Mouse (Mus musculus) hematopoietic stem cell, adult 5-6 weeks (primary cell): ENCODE results near the gene Gpr156. TPM values are rescaled to one million over a fixed set of nuclear protein-coding genes. Genes with fewer than 3 reads are reported as not detected.

Source experiments
- ATAC-seq, 2 experiments: fragments of 125-278 bp in 1 of 2; replicated peaks in 1 of 2; 2 replicates each; pipeline ENCODE4 v1.8.0; 2016 to 2017; ENCODE audit warnings: inconsistent platforms in 2 of 2, mild to moderate bottlenecking in 2 of 2, moderate number of reproducible peaks in 2 of 2, low read depth in 1 of 2, moderate TSS enrichment in 1 of 2; ENCODE audit not compliant: low FRiP score in 2 of 2, poor library complexity in 2 of 2, severe bottlenecking in 2 of 2, insufficient read depth in 1 of 2, low TSS enrichment in 1 of 2
- total RNA-seq: library from RNA; stranded (forward); fragments of 172-1452, 232-1000 nt; gene quantifications from 2 replicates; pipeline ENCODE4 v1.2.3, GENCODE M21; 2017

Gene Gpr156
- total RNA-seq, 1 experiment from 2014 or later: not detected

GRCm38 (mm10) chr16:37899357-37899756 is 16.9 kb upstream of the Gpr156 start:
- ATAC-seq: no peak

- no peak for ATAC-seq
These were observed 15.0 kb upstream of the Gpr156 start for GRCm38 (mm10) chr16:37901318-37901717.

GRCm38 (mm10) chr16:37906456-37906855 is 9.8 kb upstream of the Gpr156 start:
- ATAC-seq: no peak

- ATAC-seq: no peak
These were observed 5.2 kb upstream of the Gpr156 start for GRCm38 (mm10) chr16:37911086-37911485.

GRCm38 (mm10) chr16:37916818-37917201 is 514 bp downstream of the Gpr156 start:
- ATAC-seq: no peak

- ATAC-seq: no peak
These were observed 2.7 kb downstream of the Gpr156 start for GRCm38 (mm10) chr16:37919000-37919399.

- ATAC-seq: no peak
These were observed 4.6 kb downstream of the Gpr156 start for GRCm38 (mm10) chr16:37920842-37921409.

- no peak for ATAC-seq
These were observed 9.8 kb downstream of the Gpr156 start for GRCm38 (mm10) chr16:37926087-37926486.

- no peak for ATAC-seq
These were observed 10.8 kb downstream of the Gpr156 start for GRCm38 (mm10) chr16:37927117-37927516.

- no peak for ATAC-seq
These were observed 12.7 kb downstream of the Gpr156 start for GRCm38 (mm10) chr16:37929006-37929405.

GRCm38 (mm10) chr16:37929626-37930025 is 13.3 kb downstream of the Gpr156 start:
- ATAC-seq: no peak

- no peak for ATAC-seq
These were observed 18.6 kb downstream of the Gpr156 start for GRCm38 (mm10) chr16:37934932-37935331.

- ATAC-seq: no peak
These were observed 21.0 kb downstream of the Gpr156 start for GRCm38 (mm10) chr16:37937276-37937675.

- ATAC-seq: no peak
These were observed 22.1 kb downstream of the Gpr156 start for GRCm38 (mm10) chr16:37938125-37939081.

GRCm38 (mm10) chr16:37939082-37939863 is 23.0 kb downstream of the Gpr156 start:
- ATAC-seq: no peak

GRCm38 (mm10) chr16:37940291-37940690 is 24.0 kb downstream of the Gpr156 start:
- ATAC-seq: no peak

- ATAC-seq: no peak
These were observed 27.4 kb downstream of the Gpr156 start for GRCm38 (mm10) chr16:37943701-37944100.
